ENCODE assay signal across 25 mouse cellular contexts in the genomic region with DNA sequence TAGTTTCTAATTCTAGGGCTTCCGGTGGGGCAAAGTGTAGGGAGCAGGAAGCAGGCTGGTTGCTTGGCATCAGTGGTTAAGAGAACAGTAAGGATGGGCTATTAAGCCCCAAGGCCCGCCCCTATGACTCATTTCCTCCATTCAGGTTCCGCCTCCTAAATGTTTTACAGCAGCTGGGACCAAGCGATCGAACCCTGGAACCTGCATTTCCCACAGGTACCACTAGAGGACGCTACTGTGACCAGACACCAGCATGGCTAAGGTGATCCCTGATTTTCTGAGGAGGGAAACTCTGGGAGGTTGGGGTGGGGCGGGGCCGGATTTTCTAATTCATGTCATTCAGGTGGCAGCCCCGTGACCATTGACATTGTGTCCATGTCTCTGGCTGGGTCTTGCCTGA.
DNase-seq lines count a peak whose midpoint lies in the region; ATAC-seq and TF ChIP-seq lines count a peak whose summit lies in the region.
"Had no signal": no experiment of that assay in that cellular context is flagged by ENCODE, and none has a peak within 500 bp of the region (broad histone marks: within the 10 kb centered on the region; RNA-seq: fewer than 3 reads in every experiment).

No protein-coding gene starts in this region.

- no peak for ATAC-seq in hindbrain, postnatal 0 days
- no peak for ATAC-seq in midbrain, postnatal 0 days (ENCODE audit: low FRiP score)
- no peak for ATAC-seq in stomach, postnatal 0 days (ENCODE audit: low FRiP score, low TSS enrichment)
- ATAC-seq: hindbrain, embryonic 16.5 days; lung, postnatal 0 days; midbrain, embryonic 13.5 days had no signal

- H3K9me3 ChIP-seq in hindbrain, postnatal 0 days (ENCODE audit: low read length) = no peaks in the 10 kb centered on the region
- H3K9me3 ChIP-seq in hindbrain, embryonic 10.5 days = no peaks in the 10 kb centered on the region
- H3K9me3 ChIP-seq in midbrain, postnatal 0 days (ENCODE audit: low read length) = no peaks in the 10 kb centered on the region
- H3K9me3 ChIP-seq in midbrain, embryonic 10.5 days (replicated peaks) = no peaks in the 10 kb centered on the region
- no peaks in the 10 kb centered on the region for H3K9me3 ChIP-seq in stomach, postnatal 0 days (ENCODE audit: control insufficient read depth, low read length)
- H3K9me3 ChIP-seq: forebrain, embryonic 10.5 days; limb, embryonic 13.5 days; liver, embryonic 15.5 days; midbrain, embryonic 13.5 days; neural tube, embryonic 13.5 days had no signal

- WGBS in hindbrain, postnatal 0 days = 75% methylated on average over 9 of the region's 9 CpGs
- 70% methylated on average over 9 of the region's 9 CpGs for WGBS in hindbrain, embryonic 10.5 days
- 78% methylated on average over 9 of the region's 9 CpGs for WGBS in midbrain, postnatal 0 days
- WGBS in midbrain, embryonic 10.5 days = 72% methylated on average over 9 of the region's 9 CpGs
- WGBS in stomach, postnatal 0 days = 69% methylated on average over 9 of the region's 9 CpGs

- H3K4me2 ChIP-seq in hindbrain, postnatal 0 days (ENCODE audit: low read depth, low read length) = no peak overlapping the region
- no peak overlapping the region for H3K4me2 ChIP-seq in midbrain, postnatal 0 days (ENCODE audit: low read depth, low read length, poor library complexity, severe bottlenecking)
- no peak overlapping the region for H3K4me2 ChIP-seq in stomach, postnatal 0 days (replicated peaks; ENCODE audit: low read depth)
- H3K4me2 ChIP-seq: limb, embryonic 13.5 days; liver, embryonic 15.5 days; midbrain, embryonic 13.5 days; neural tube, embryonic 13.5 days had no signal

- no peaks in the 10 kb centered on the region for H3K36me3 ChIP-seq in hindbrain, postnatal 0 days (ENCODE audit: insufficient read depth, low read length)
- no peaks in the 10 kb centered on the region for H3K36me3 ChIP-seq in hindbrain, embryonic 10.5 days
- no peaks in the 10 kb centered on the region for H3K36me3 ChIP-seq in midbrain, postnatal 0 days (ENCODE audit: insufficient read depth, low read length)
- no peaks in the 10 kb centered on the region for H3K36me3 ChIP-seq in midbrain, embryonic 10.5 days
- no peaks in the 10 kb centered on the region for H3K36me3 ChIP-seq in stomach, postnatal 0 days (ENCODE audit: control insufficient read depth, insufficient read depth, low read length)
- H3K36me3 ChIP-seq: forebrain, embryonic 10.5 days; limb, embryonic 13.5 days; liver, embryonic 15.5 days; midbrain, embryonic 13.5 days; neural tube, embryonic 13.5 days had no signal

- TF ChIP-seq CTCF in hindbrain, postnatal 0 days (IDR thresholded peaks at IDR 0.05; ENCODE audit: low read depth) = peak; percentile 47
- peak; percentile 54 for TF ChIP-seq CTCF in midbrain, postnatal 0 days (IDR thresholded peaks at IDR 0.05)
- TF ChIP-seq CTCF in stomach, postnatal 0 days (IDR thresholded peaks at IDR 0.05; ENCODE audit: low read depth) = peak; percentile 21; the same call in 1 of the 2 replicates

- no peak for TF ChIP-seq EP300 in stomach, postnatal 0 days (optimal IDR thresholded peaks at IDR 0.05)

- H3K27ac ChIP-seq in hindbrain, postnatal 0 days = no peak overlapping the region
- no peak overlapping the region for H3K27ac ChIP-seq in hindbrain, embryonic 10.5 days
- no peak overlapping the region for H3K27ac ChIP-seq in midbrain, postnatal 0 days (ENCODE audit: low read depth, low read length)
- H3K27ac ChIP-seq in midbrain, embryonic 10.5 days (replicated peaks) = no peak overlapping the region
- H3K27ac ChIP-seq in stomach, postnatal 0 days (replicated peaks) = no peak overlapping the region
- H3K27ac ChIP-seq: forebrain, embryonic 10.5 days; heart, adult 2 months; limb, embryonic 13.5 days; liver, embryonic 15.5 days; midbrain, embryonic 13.5 days; neural tube, embryonic 13.5 days had no signal

- no peaks in the 10 kb centered on the region for H3K27me3 ChIP-seq in hindbrain, postnatal 0 days (ENCODE audit: insufficient read depth, low read length)
- H3K27me3 ChIP-seq in hindbrain, embryonic 10.5 days (ENCODE audit: insufficient read depth, poor library complexity, severe bottlenecking) = peaks cover 20% of the 10 kb centered on the region
- no peaks in the 10 kb centered on the region for H3K27me3 ChIP-seq in midbrain, postnatal 0 days (ENCODE audit: insufficient read depth, low read length)
- peaks cover 18% of the 10 kb centered on the region for H3K27me3 ChIP-seq in midbrain, embryonic 10.5 days (ENCODE audit: low read depth, poor library complexity, severe bottlenecking)
- no peaks in the 10 kb centered on the region for H3K27me3 ChIP-seq in stomach, postnatal 0 days (ENCODE audit: control insufficient read depth, insufficient read depth, low read length)
- H3K27me3 ChIP-seq: liver, embryonic 15.5 days; midbrain, embryonic 13.5 days; neural tube, embryonic 13.5 days had no signal

- H3K9ac ChIP-seq in hindbrain, postnatal 0 days (replicated peaks; ENCODE audit: low read length) = no peak overlapping the region
- H3K9ac ChIP-seq in midbrain, postnatal 0 days (replicated peaks; ENCODE audit: low read length, poor library complexity, severe bottlenecking) = no peak overlapping the region
- no peak overlapping the region for H3K9ac ChIP-seq in stomach, postnatal 0 days (ENCODE audit: low read length)
- H3K9ac ChIP-seq: limb, embryonic 13.5 days; liver, embryonic 15.5 days; midbrain, embryonic 13.5 days; neural tube, embryonic 13.5 days had no signal

- DNase-seq in hindbrain, postnatal 0 days (ENCODE audit: low spot score) = no peak
- DNase-seq in hindbrain, embryonic 10.5 days (ENCODE audit: low spot score) = no peak
- DNase-seq in midbrain, postnatal 0 days (ENCODE audit: low spot score) = no peak
- DNase-seq in midbrain, embryonic 10.5 days (ENCODE audit: low spot score) = no peak
- peak; percentile 90 for DNase-seq in ZHBTc4 (ENCODE audit: low read depth, low spot score)
- no peak for DNase-seq in stomach, postnatal 0 days (ENCODE audit: low spot score)
- DNase-seq in heart, postnatal 14 days = no peak
- no peak for DNase-seq in frontal cortex, postnatal 10 days (ENCODE audit: low spot score in 2 of 2)
- DNase-seq: adrenal gland, adult 8-10 months; cerebellum, postnatal 10 days; gastrocnemius, postnatal 14 days; heart, adult 2 months; heart, postnatal 4 days; kidney, adult 2 months; kidney, postnatal 25 days; layer of hippocampus, adult 9-11 months; right cerebral cortex, postnatal 25 days; thymus, postnatal 25 days had no signal

- no peaks in the 10 kb centered on the region; the same call in 1 of the 2 replicates for H3K4me1 ChIP-seq in hindbrain, postnatal 0 days (ENCODE audit: insufficient read depth, low read length)
- peaks cover 18% of the 10 kb centered on the region for H3K4me1 ChIP-seq in hindbrain, embryonic 10.5 days (replicated peaks)
- H3K4me1 ChIP-seq in midbrain, postnatal 0 days (ENCODE audit: insufficient read depth, low read length) = no peaks in the 10 kb centered on the region
- H3K4me1 ChIP-seq in midbrain, embryonic 10.5 days = peaks cover 16% of the 10 kb centered on the region
- H3K4me1 ChIP-seq in stomach, postnatal 0 days (replicated peaks; ENCODE audit: control insufficient read depth, insufficient read depth) = no peaks in the 10 kb centered on the region
- H3K4me1 ChIP-seq: limb, embryonic 13.5 days; liver, embryonic 15.5 days had no signal

- H3K4me3 ChIP-seq in hindbrain, postnatal 0 days (ENCODE audit: low read length) = no peak overlapping the region
- H3K4me3 ChIP-seq in hindbrain, embryonic 10.5 days = no peak overlapping the region
- no peak overlapping the region for H3K4me3 ChIP-seq in midbrain, postnatal 0 days (ENCODE audit: low read depth, low read length)
- H3K4me3 ChIP-seq in midbrain, embryonic 10.5 days = no peak overlapping the region
- H3K4me3 ChIP-seq in stomach, postnatal 0 days (ENCODE audit: low read depth, low read length) = no peak overlapping the region
- H3K4me3 ChIP-seq: forebrain, embryonic 10.5 days; heart, adult 2 months; limb, embryonic 13.5 days; liver, embryonic 15.5 days; midbrain, embryonic 13.5 days; neural tube, embryonic 13.5 days had no signal

- intact Hi-C loops in heart, postnatal 14 days (cut with DNase I) = no loop called here
